Mouse (Mus musculus): ENCODE results near the gene Ppef1.
A peak's percentile ranks its signal among the peaks of the same experiment; 100 is the strongest.
"Not testable (repeated sequence)": the region's sequence is repeated elsewhere in the genome, so short reads cannot be mapped to it uniquely, and the experiment has no call there.

The Ppef1 gene

GRCm38 (mm10) chrX:160735650-160736049 is at the start of gene Ppef1:
Ppef1 (minus strand) TSS chrX:160735765.
- no peak for DNase-seq

- no peak for DNase-seq
Observed at GRCm38 (mm10) chrX:160782276-160782675, 46.7 kb upstream of the Ppef1 start.

- no peak for DNase-seq
Observed at GRCm38 (mm10) chrX:160773033-160773432, 37.5 kb upstream of the Ppef1 start.

- not testable (repeated sequence) for DNase-seq
Observed at GRCm38 (mm10) chrX:160769622-160770021, 34.1 kb upstream of the Ppef1 start.

GRCm38 (mm10) chrX:160767713-160768112 is 32.1 kb upstream of the Ppef1 start, which contains the start of gene Rs1:
Rs1 (plus strand) TSS chrX:160768013.
- DNase-seq, result no peak

- DNase-seq, result peak; percentile 59
Observed at GRCm38 (mm10) chrX:160766233-160766616, 30.7 kb upstream of the Ppef1 start.

- peak; percentile 83 for DNase-seq
Observed at GRCm38 (mm10) chrX:160765389-160766232, 30.0 kb upstream of the Ppef1 start.

GRCm38 (mm10) chrX:160750808-160751207 is 15.2 kb upstream of the Ppef1 start:
- DNase-seq, result no peak

GRCm38 (mm10) chrX:160748653-160749052 is 13.1 kb upstream of the Ppef1 start:
- no peak for DNase-seq

- DNase-seq, result no peak
Observed at GRCm38 (mm10) chrX:160745399-160745798, 9.8 kb upstream of the Ppef1 start.

- DNase-seq, result no peak
Observed at GRCm38 (mm10) chrX:160699171-160699570, 36.4 kb downstream of the Ppef1 start.

GRCm38 (mm10) chrX:160691559-160691958 is 44.0 kb downstream of the Ppef1 start:
- no peak for DNase-seq

GRCm38 (mm10) chrX:160690094-160690493 is 45.5 kb downstream of the Ppef1 start:
- DNase-seq, result no peak

- DNase-seq, result no peak
Observed at GRCm38 (mm10) chrX:160669992-160670391, 65.6 kb downstream of the Ppef1 start.

GRCm38 (mm10) chrX:160610882-160611644 is 124.5 kb downstream of the Ppef1 start:
- peak; percentile 39 for DNase-seq

GRCm38 (mm10) chrX:160610482-160610881 is 125.1 kb downstream of the Ppef1 start:
- DNase-seq, result no peak

GRCm38 (mm10) chrX:160609849-160610248 is 125.7 kb downstream of the Ppef1 start:
- DNase-seq, result peak; percentile 46

- DNase-seq, result no peak
Observed at GRCm38 (mm10) chrX:160603981-160604541, 131.5 kb downstream of the Ppef1 start.

- no peak for DNase-seq
Observed at GRCm38 (mm10) chrX:160603316-160603715, 132.2 kb downstream of the Ppef1 start.

- no peak for DNase-seq
Observed at GRCm38 (mm10) chrX:160602770-160603169, 132.8 kb downstream of the Ppef1 start.

GRCm38 (mm10) chrX:160601053-160601452 is 134.5 kb downstream of the Ppef1 start:
- DNase-seq, result no peak

- DNase-seq, result peak; percentile 72
Observed at GRCm38 (mm10) chrX:160598562-160599458, 136.8 kb downstream of the Ppef1 start.

Data from embryo, embryonic 11 days (tissue).